ENCODE assay signal across 8 mouse cellular contexts in the genomic region with DNA sequence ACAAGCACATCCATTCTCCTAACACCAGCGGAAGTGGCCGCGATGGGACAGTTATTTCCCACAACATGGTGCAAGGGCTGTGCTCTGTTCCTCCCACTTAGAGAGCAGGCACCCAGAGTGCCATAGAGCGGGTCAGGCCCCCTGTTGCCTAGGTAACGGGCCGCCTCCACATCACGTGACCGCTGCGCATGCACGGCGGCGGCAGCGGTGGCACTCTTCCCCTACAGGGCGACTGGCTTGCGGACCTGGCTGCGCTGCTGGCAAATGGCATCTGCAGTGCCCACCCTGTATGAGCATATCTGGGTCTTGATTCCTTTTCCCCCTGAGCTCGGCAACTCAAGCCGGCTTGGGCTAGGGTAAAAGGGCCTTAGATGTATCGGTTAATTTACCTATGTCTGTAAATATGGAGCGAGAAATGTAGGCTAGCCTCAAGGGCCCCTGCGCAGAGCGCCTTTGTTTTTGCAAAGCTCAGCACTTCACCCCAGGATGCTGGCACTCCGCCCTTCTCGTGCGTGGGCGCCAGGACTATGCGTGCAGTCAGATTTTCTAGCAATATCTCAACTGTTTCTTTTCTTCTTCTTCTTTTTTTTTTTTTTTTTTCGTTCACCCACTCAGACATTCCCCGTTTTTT. TPM values are rescaled to one million over a fixed set of nuclear protein-coding genes. Genes with fewer than 3 reads are reported as not detected.
A peak's percentile ranks its signal among the peaks of the same experiment; 100 is the strongest.
DNase-seq lines count a peak whose midpoint lies in the region; ATAC-seq and TF ChIP-seq lines count a peak whose summit lies in the region.

No protein-coding gene starts in this region.

- H3K4me1 ChIP-seq in cortical plate, adult 2 months (ENCODE audit: control insufficient read depth, insufficient read depth, low read length), result peaks cover 4% of the 10 kb centered on the region

- DNase-seq in adipocyte (ENCODE audit: low spot score), result peak; percentile 95
- peak; percentile 78 to 88 for DNase-seq in gastrocnemius, adult 8-10 months (ENCODE audit: low spot score in 2 of 2)
- DNase-seq in hindlimb bud, embryonic 11.5 days (ENCODE audit: extremely low spot score, low read depth, low spot score), result peak; percentile 70
- peak; percentile 90 to 93 for DNase-seq in left cerebral cortex, adult 8-10 months (ENCODE audit: low spot score in 2 of 2)
- peak; percentile 94 for DNase-seq in right cerebral cortex, adult 18-20 months
- peak; percentile 59 for DNase-seq in urinary bladder, adult 2 months (ENCODE audit: low spot score)

- peak overlapping the region; percentile 39 for H3K4me3 ChIP-seq in cortical plate, adult 2 months (ENCODE audit: insufficient read depth, low read length)

- TF ChIP-seq CTCF in cortical plate, adult 2 months (IDR thresholded peaks at IDR 0.05; ENCODE audit: extremely low read depth, insufficient read depth, low read length), result no peak

- TF ChIP-seq POLR2A in cortical plate, adult 2 months (IDR thresholded peaks at IDR 0.05; ENCODE audit: extremely low read depth, insufficient read depth, low read length), result peak; percentile 88

- ATAC-seq in megakaryocyte, adult 5-6 weeks (ENCODE audit: poor library complexity, severe bottlenecking), result peak; percentile 90

- peak overlapping the region; percentile 51; the same call in 1 of the 2 replicates for H3K27ac ChIP-seq in cortical plate, adult 2 months (ENCODE audit: insufficient read depth, low read length)

RNA-seq across cellular contexts. Expression of a gene that starts 35.0 kb away (rescaled TPM):
- polyA plus RNA-seq in cortical plate, adult 2 months (2012; rRNA removed), result 8.0 and 8.1 TPM in 2 replicates
- 10 to 100 TPM; 11.9 to 15.9 (median 13.6) TPM for total RNA-seq in gastrocnemius, adult 8-10 months (2022)
- 10 to 100 TPM; 19.7 to 26.2 (median 21.4) TPM for total RNA-seq in left cerebral cortex, adult 8-10 months (2022)
- total RNA-seq in megakaryocyte, adult 5-6 weeks (2015), result 11.5 and 12.9 TPM in 2 replicates
- total RNA-seq in megakaryocyte, adult 5-6 weeks (2017), result 10.9 and 13.6 TPM in 2 replicates
- 25.7 and 54.9 TPM in 2 replicates for polyA plus RNA-seq in urinary bladder, adult 2 months (2012; rRNA removed)

Comparison
In these comparisons a context has a peak if more than half of its experiments do, and no peak if none do; other contexts are left out.
1. Peak in every context shown above with its lines: DNase-seq, ATAC-seq, H3K4me3 ChIP-seq and H3K27ac ChIP-seq.